Mouse (Mus musculus): Measurements from ENCODE around the gene Gnpat. TPM values are rescaled to one million over a fixed set of nuclear protein-coding genes. Genes with fewer than 3 reads are reported as not detected.

Gene Gnpat
- polyA plus RNA-seq, 1 experiment from 2014 or later: 133 TPM

GRCm38 (mm10) chr8:124896010-124896631, 33.3 kb downstream of the Gnpat start:
- H3K9me3 ChIP-seq (replicated peaks): no peaks in the 10 kb centered on the region
- no peaks in the 10 kb centered on the region for H3K27me3 ChIP-seq (ENCODE audit: low read depth, poor library complexity, severe bottlenecking)
- peaks cover 59% of the 10 kb centered on the region for H3K36me3 ChIP-seq
- WGBS: 89% methylated on average over 26 of the region's 26 CpGs
- peak overlapping the region; percentile 85; the same call in 1 of the 2 replicates for H3K27ac ChIP-seq
- H3K4me3 ChIP-seq: peak overlapping the region; percentile 97
- peaks cover 37% of the 10 kb centered on the region for H3K4me1 ChIP-seq
- no peak for DNase-seq (ENCODE audit: low spot score)

DNA sequence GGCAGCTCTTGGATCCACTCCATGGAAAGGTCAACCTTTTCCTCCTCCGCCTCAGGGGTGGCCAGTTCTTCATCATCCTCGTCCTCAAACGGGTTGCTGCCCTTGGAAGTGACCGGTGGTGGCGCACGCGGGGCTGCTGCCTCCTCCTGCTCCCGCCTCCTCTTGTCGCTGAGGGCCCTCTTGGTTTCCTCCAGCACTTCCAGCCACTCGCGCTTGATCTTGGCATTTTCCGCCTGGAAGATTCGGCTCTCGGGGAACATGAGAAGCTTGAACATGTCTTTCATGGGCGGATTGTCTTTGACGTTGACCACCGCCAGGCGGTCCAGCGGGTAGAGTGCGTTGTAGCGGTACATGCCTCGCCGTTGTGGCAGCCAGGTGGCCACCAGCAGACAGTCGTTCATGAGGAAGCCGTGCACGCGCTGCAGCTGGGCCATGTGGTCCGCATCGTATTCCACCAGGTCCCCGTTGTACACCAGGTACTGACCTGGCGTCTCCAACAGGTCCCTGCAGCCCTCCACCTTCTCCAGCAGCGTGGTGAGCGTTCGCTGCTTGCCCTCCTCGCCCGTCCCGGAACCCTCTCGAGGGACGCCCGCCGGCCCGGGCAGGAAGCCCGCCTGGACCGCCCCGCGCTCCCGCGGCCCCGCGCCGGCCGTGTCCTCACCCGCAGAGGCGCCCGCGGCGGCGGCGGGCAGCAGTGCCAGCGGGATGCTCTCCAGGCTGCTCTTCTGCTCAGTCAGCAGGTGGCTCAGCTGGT, 34.0 kb downstream of the Gnpat start:
- H3K4me1 ChIP-seq: peaks cover 37% of the 10 kb centered on the region
- peak overlapping the region; percentile 97 for H3K4me3 ChIP-seq
- 2% methylated on average over 60 of the region's 60 CpGs for WGBS
- peaks cover 58% of the 10 kb centered on the region for H3K36me3 ChIP-seq
- no peaks in the 10 kb centered on the region for H3K9me3 ChIP-seq (replicated peaks)
- H3K27ac ChIP-seq: peak overlapping the region; percentile 85
- H3K27me3 ChIP-seq (ENCODE audit: low read depth, poor library complexity, severe bottlenecking): no peaks in the 10 kb centered on the region
- peak; percentile 75 for DNase-seq (ENCODE audit: low spot score)

- Histone ChIP-seq H3K27me3 (ENCODE audit: low read depth, poor library complexity, severe bottlenecking) (no peaks in the 10 kb centered on the region), H3K27ac (peak within 1 kb of the TSS; percentile 85), H3K4me1 (peaks cover 32% of the 10 kb centered on the region), H3K36me3 (peaks cover 64% of the 10 kb centered on the region), H3K4me3 (peak within 1 kb of the TSS; percentile 97), H3K9me3 (replicated peaks) (no peaks in the 10 kb centered on the region)
- peak; percentile 100 for DNase-seq (ENCODE audit: low spot score)
- WGBS: under 1% methylated on average over 114 of the region's 114 CpGs
Measured at GRCm38 (mm10) chr8:124897386-124898250, 34.8 kb downstream of the Gnpat start, which contains the start of the genes Exoc8 and Sprtn. Exoc8 (minus strand) TSS chr8:124897705. Sprtn (plus strand) TSS chr8:124897886.

DNA sequence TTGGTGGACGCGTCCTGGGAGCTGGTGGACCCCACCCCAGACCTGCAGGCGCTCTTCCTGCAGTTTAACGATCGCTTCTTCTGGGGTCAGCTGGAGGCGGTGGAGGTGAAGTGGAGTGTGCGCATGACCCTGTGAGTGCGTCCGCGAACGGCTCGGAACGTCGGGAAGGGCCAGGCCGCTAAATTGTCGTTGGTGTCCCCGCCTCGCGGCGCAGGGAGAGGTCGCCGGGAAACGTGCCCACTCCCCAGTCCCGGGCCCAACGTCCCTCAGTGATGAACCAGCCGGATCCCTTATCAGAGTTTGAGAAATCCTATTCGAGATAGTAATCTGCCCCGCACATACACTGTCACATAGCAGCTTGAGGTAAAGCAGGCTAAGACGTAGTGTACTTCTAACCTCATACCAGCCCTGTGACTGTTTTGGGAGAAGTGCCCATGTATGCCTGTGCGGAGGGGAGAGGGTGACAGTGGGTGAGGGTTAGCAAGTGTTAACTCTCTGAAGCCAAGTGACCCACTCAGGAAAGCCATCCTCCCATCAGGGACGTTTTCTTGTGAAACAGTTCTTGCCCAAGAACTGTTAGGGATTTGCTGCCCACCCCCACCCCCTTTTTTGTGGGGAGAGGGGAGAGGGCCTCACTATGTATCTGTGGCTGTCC, 35.5 kb downstream of the Gnpat start:
- 7% methylated on average over 31 of the region's 31 CpGs for WGBS
- peak overlapping the region; percentile 85 for H3K27ac ChIP-seq
- peaks cover 26% of the 10 kb centered on the region for H3K4me1 ChIP-seq
- H3K4me3 ChIP-seq: peak overlapping the region; percentile 97
- H3K36me3 ChIP-seq: peaks cover 68% of the 10 kb centered on the region
- DNase-seq (ENCODE audit: low spot score): no peak
- no peaks in the 10 kb centered on the region for H3K9me3 ChIP-seq (replicated peaks)
- no peaks in the 10 kb centered on the region for H3K27me3 ChIP-seq (ENCODE audit: low read depth, poor library complexity, severe bottlenecking)

DNA sequence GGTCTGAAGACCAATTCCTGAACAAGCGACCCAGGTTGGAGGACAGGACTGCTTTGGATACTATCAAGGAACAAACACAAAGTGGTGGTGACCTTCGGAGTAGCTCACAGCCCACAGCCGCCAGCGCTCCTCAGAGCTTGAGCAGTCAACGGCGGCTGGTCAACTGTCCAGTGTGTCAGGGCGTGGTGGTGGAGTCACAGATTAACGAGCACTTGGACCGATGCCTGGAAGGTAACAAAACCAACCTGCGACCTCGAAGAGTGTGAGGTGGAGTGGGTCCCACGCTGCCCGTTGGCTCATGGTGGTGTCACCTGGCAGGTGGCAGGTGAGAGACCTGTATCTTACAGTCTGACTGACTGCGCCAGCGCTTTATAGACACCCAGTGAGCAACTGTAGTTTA, 40.4 kb downstream of the Gnpat start:
- Histone ChIP-seq H3K36me3 (peaks cover 83% of the 10 kb centered on the region), H3K27me3 (ENCODE audit: low read depth, poor library complexity, severe bottlenecking) (no peaks in the 10 kb centered on the region), H3K4me3 (no peak overlapping the region), H3K9me3 (replicated peaks) (no peaks in the 10 kb centered on the region), H3K4me1 (peaks cover 7% of the 10 kb centered on the region), H3K27ac (no peak overlapping the region)
- no peak for DNase-seq (ENCODE audit: low spot score)
- 94% methylated on average over 15 of the region's 15 CpGs for WGBS

- Histone ChIP-seq H3K4me1 (no peaks in the 10 kb centered on the region), H3K36me3 (peaks cover 92% of the 10 kb centered on the region), H3K27me3 (ENCODE audit: low read depth, poor library complexity, severe bottlenecking) (no peaks in the 10 kb centered on the region), H3K9me3 (replicated peaks) (no peaks in the 10 kb centered on the region), H3K4me3 (no peak overlapping the region), H3K27ac (no peak overlapping the region)
- no peak for DNase-seq (ENCODE audit: low spot score)
- 91% methylated on average over 2 of the region's 2 CpGs for WGBS
Measured at GRCm38 (mm10) chr8:124905482-124905881, 42.6 kb downstream of the Gnpat start.

- no peak overlapping the region for H3K27ac ChIP-seq
- WGBS: 96% methylated on average over 16 of the region's 16 CpGs
- H3K27me3 ChIP-seq (ENCODE audit: low read depth, poor library complexity, severe bottlenecking): no peaks in the 10 kb centered on the region
- no peak overlapping the region for H3K4me3 ChIP-seq
- no peaks in the 10 kb centered on the region for H3K4me1 ChIP-seq
- no peak for DNase-seq (ENCODE audit: low spot score)
- H3K36me3 ChIP-seq: peaks cover 98% of the 10 kb centered on the region
- no peaks in the 10 kb centered on the region for H3K9me3 ChIP-seq (replicated peaks)
Measured at GRCm38 (mm10) chr8:124909936-124910335, 47.1 kb downstream of the Gnpat start.

DNA sequence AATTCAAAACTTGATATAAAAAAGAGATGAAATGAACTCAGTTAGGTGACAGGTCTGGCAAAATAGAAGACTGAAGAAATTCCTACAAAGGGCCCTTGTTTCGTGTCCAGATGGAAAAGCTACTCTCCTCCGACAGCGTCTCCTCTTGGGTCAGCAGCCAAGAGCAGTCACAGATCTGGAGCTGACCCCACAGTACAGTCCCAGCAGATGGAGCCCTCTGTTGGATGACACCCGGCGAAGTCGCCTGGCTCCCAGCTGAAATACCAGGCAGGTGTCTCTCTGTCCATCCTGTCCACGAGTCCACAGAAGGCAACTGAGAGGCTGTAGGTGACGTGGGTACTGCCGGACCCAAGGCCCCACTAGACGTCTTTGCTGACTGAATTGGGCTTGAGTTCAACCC, 47.5 kb downstream of the Gnpat start:
- no peaks in the 10 kb centered on the region for H3K27me3 ChIP-seq (ENCODE audit: low read depth, poor library complexity, severe bottlenecking)
- no peak for DNase-seq (ENCODE audit: low spot score)
- peaks cover 98% of the 10 kb centered on the region for H3K36me3 ChIP-seq
- no peaks in the 10 kb centered on the region for H3K9me3 ChIP-seq (replicated peaks)
- 88% methylated on average over 10 of the region's 10 CpGs for WGBS
- H3K27ac ChIP-seq: no peak overlapping the region
- H3K4me1 ChIP-seq: no peaks in the 10 kb centered on the region
- H3K4me3 ChIP-seq: no peak overlapping the region

GRCm38 (mm10) chr8:124911938-124912872, 49.4 kb downstream of the Gnpat start:
- DNase-seq (ENCODE audit: low spot score): no peak
- H3K9me3 ChIP-seq (replicated peaks): no peaks in the 10 kb centered on the region
- H3K36me3 ChIP-seq: peaks cover 87% of the 10 kb centered on the region
- H3K27me3 ChIP-seq (ENCODE audit: low read depth, poor library complexity, severe bottlenecking): no peaks in the 10 kb centered on the region
- H3K4me3 ChIP-seq: no peak overlapping the region
- 87% methylated on average over 17 of the region's 17 CpGs for WGBS
- no peaks in the 10 kb centered on the region for H3K4me1 ChIP-seq
- H3K27ac ChIP-seq: no peak overlapping the region

GRCm38 (mm10) chr8:124914061-124914460, 51.2 kb downstream of the Gnpat start:
- Histone ChIP-seq H3K27me3 (ENCODE audit: low read depth, poor library complexity, severe bottlenecking) (no peaks in the 10 kb centered on the region), H3K27ac (no peak overlapping the region), H3K9me3 (replicated peaks) (no peaks in the 10 kb centered on the region), H3K4me3 (no peak overlapping the region), H3K36me3 (peaks cover 68% of the 10 kb centered on the region), H3K4me1 (no peaks in the 10 kb centered on the region)
- no peak for DNase-seq (ENCODE audit: low spot score)
- WGBS: 97% methylated on average over 5 of the region's 5 CpGs

DNA sequence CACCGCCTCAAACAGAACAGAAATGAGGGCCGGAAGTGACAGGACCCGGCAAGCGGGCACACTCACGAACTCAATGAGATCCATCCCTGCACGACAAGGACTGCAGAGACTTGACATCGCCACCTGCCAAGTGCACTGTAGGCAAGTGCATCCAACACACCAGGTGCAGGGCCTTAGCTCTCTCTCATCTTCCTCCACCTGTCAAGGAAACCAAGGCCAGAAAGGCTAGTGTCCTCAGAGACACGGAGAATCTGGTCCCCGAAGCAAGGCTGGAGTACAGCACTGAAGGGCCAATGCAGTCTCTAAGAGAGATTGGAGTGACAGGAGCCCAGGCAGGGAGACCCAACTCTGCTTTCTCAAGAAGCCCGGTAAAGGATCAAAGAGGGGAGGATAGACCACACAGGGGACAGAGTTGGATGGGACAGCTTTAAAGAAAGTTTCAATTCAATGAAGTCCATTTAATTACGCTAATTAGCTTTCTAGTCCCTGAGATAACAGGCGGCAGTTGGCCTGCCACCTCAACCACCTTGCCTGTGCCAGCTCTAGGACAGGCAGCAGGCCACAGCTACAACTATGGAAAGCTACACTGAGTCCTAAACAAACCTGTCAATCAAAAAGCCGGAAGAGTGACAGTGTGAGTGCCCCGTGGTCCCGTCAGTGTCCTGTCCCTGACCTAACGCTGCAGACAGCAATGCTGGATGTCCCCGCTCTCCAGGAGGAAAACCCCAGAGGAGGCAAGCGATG, 55.1 kb downstream of the Gnpat start:
- Histone ChIP-seq H3K4me3 (no peak overlapping the region), H3K36me3 (peaks cover 31% of the 10 kb centered on the region), H3K27me3 (ENCODE audit: low read depth, poor library complexity, severe bottlenecking) (no peaks in the 10 kb centered on the region), H3K27ac (no peak overlapping the region), H3K4me1 (peaks cover 6% of the 10 kb centered on the region; the same call in 1 of the 2 replicates), H3K9me3 (replicated peaks) (no peaks in the 10 kb centered on the region)
- no peak for DNase-seq (ENCODE audit: low spot score)
- 83% methylated on average over 18 of the region's 18 CpGs for WGBS

Data from limb, embryonic 10.5 days (tissue).